Mouse (Mus musculus) lung, adult 2 months (tissue): ENCODE data around the gene Hivep1. TPM values are rescaled to one million over a fixed set of nuclear protein-coding genes. Genes with fewer than 3 reads are reported as not detected.

Experiments
- DNase-seq: peaks from one replicate; pipeline ENCODE4 v3.0.0; 2022
- H3K4me1 ChIP-seq: fragments of 200-500 bp; 2 replicates; pipeline ENCODE4 v1.6.1; 2011; ENCODE audit warnings: low read length; ENCODE audit not compliant: control insufficient read depth, insufficient read depth
- H3K4me3 ChIP-seq: fragments of 200-500 bp; replicated peaks from 2 replicates; pipeline ENCODE3; 2011; ENCODE audit warnings: low read depth, mild to moderate bottlenecking, control low read depth, low read length; ENCODE audit errors: extremely low read depth
- CTCF ChIP-seq: fragments of 200-500 bp; IDR thresholded peaks from 2 replicates; pipeline ENCODE4 v1.5.1; 2011; ENCODE audit warnings: mild to moderate bottlenecking, low read length, control low read depth; ENCODE audit not compliant: insufficient read depth
- POLR2A ChIP-seq: fragments of 200-500 bp; IDR thresholded peaks from 2 replicates; pipeline ENCODE4 v1.6.1; 2011; ENCODE audit warnings: low read depth, mild to moderate bottlenecking, control low read depth, low read length, borderline replicate concordance; ENCODE audit errors: extremely low read depth
- WGBS: fragments of 180-500 bp; shearing (Covaris S2); methylation state at CpG from one replicate; pipeline ENCODE4 v1.1.7; 2018; 5-methylcytosine and 5-hydroxymethylcytosine counted together
- polyA plus RNA-seq: library from polyadenylated mRNA; depleted of rRNA; stranded (reverse); fragments of >200 nt; gene quantifications from 2 replicates; pipeline ENCODE4 v1.2.3, GENCODE M21; 2012

The Hivep1 gene
- polyA plus RNA-seq, 1 experiment, result 41.8 TPM

DNA sequence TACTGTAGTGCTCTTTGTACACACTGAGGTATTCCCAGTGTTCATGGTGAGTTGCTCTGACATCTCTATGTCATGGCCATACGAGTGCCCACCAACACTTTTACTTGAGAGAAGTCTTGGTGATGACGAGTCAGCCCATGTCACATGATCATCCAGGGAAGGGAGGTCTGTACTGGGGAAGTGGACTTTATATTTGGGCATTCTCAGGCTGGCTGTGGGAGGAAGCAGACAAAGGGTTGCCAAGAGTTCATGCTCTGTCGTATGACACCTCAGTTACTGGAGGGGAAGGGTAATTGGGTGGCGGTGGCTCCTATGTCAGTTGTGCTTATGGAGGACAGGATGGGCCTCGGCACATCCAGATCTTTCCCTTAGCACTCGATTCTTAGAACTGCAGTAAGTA lies 21.5 kb downstream of the Hivep1 start:
- no peak for DNase-seq
- TF ChIP-seq CTCF, result no peak
- no peak for TF ChIP-seq POLR2A
- WGBS, result 53% methylated on average over 6 of the region's 6 CpGs
- Histone ChIP-seq H3K4me3 (no peak overlapping the region), H3K4me1 (no peaks in the 10 kb centered on the region)

DNA sequence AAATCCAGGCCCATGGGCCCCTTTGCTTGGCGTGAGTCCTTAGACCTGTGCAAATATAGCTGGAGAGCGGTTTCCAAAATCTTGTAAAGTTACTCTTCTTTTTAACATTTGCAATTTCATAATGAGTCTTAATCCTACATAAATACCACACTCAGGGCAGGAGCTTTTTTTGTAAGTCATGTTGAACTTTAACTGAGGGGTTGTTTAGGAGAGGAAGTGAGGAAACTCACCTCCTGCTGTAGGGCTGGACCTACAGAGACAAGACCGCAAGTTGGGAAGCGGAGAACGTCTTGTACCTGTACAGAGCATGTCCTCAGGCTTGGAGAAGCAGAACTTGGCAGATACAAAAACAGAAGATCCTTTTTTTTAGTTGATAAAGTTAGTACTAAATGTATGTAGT lies 23.7 kb downstream of the Hivep1 start:
- DNase-seq, result no peak
- 88% methylated on average over 5 of the region's 5 CpGs for WGBS
- no peaks in the 10 kb centered on the region for H3K4me1 ChIP-seq
- no peak overlapping the region for H3K4me3 ChIP-seq
- no peak for TF ChIP-seq POLR2A
- no peak for TF ChIP-seq CTCF

DNA sequence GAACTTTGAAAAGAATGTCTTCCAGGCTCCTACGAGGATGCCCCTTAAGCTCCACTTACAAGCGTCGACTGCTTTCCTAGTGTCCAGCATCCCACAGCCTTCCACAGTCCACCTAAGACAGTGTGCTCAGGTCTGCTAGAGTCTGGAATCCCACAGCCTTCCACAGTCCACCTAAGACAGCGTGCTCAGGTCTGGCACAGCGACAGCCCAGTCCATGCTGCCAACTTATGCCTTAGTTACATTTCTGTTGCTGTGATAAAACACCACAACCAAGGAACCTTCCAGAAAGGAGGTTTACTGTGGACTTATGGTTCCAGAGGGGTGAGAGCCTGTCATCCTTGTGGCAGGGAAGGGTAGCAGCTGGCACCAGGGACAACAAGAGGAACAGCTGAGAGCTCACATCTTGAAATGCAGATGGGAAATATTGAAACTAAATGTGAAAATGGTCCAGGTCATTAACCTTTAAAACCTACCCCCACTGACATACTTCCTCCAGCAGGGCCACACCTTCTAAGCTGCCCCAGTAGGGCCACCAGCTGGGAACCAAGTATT lies 25.0 kb downstream of the Hivep1 start:
- 87% methylated on average over 5 of the region's 5 CpGs for WGBS
- DNase-seq, result no peak
- H3K4me3 ChIP-seq, result no peak overlapping the region
- no peaks in the 10 kb centered on the region for H3K4me1 ChIP-seq
- no peak for TF ChIP-seq CTCF
- no peak for TF ChIP-seq POLR2A

DNA sequence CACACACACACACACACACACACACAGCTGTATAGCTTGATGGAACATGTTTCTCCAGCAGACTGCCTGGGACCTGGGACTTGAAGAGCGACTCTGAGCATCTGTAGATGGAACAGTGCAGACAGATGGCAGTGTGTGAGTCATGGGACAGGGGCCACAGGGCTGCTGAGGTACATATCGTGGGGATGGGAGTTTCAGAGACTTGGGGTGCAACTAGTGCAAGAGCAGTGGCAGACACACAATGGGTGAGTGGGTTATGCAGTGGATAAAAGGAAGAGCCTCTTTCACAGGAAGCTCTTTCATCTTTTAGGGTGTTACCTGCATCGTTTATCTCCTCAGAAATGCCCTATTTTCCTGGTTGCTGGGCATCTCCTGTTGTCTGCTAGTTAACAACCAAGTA lies 25.8 kb downstream of the Hivep1 start:
- H3K4me3 ChIP-seq, result no peak overlapping the region
- 87% methylated on average over 3 of the region's 3 CpGs for WGBS
- no peaks in the 10 kb centered on the region for H3K4me1 ChIP-seq
- no peak for TF ChIP-seq POLR2A
- no peak for DNase-seq

DNA sequence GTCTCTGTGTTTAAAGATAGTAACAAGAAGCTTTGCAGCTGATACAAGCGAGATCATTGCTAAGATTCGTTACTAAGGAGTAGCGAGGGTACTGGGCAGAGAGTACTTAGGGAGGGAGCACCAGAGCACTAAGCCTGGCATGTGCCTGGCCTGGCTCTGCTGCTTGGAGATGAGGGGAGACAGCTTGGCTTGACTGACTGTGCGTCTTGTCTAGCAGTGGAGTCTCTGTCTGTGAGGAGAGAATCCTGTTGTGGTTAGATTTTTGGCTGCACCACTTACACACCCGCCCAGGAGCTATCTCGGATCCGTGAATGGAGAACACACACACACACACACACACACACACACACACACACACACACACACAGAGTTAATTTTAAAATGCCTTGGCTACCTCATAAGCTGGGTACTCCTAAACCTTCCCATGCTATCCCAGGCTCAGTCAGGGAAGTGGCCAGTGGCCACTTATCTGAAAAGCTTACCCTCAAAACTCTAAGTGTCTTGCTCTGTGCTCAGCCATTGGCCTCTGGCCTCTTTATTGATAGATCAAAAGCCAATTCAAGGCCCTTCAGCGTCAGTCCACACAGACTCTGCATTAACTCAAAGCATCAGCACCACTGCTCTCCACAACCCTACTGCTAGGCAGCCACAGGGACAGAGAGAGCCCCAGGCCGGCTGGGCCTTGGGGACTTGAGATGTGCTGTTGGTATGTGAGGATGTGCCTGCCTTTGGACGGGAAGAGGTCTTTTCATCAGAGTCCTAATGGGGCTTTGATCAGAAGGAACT lies 28.5 kb downstream of the Hivep1 start:
- DNase-seq, result no peak
- 81% methylated on average over 10 of the region's 10 CpGs for WGBS
- Histone ChIP-seq H3K4me3 (no peak overlapping the region), H3K4me1 (no peaks in the 10 kb centered on the region)
- TF ChIP-seq POLR2A (no peak), CTCF (no peak)

DNA sequence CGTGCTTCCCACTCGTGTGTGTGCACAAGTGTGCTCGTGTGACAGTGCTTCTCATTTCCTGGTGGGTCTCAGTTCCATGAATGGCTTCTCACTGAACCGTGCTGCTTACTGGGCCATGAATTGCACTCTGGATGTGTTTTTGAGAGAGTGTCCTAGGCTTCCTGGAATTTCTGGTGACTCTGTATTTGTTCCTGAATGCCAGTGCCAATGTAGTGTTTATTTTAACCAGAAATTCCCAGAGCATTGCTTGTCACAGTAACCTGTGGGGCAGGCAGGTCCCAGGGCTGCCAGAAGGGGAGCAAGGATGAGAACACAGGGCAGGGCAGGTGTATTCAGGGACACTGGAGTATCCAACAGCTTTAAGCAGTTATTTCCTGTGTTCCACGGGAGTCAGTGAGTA lies 36.5 kb downstream of the Hivep1 start:
- DNase-seq, result no peak
- Histone ChIP-seq H3K4me1 (peaks cover 9% of the 10 kb centered on the region), H3K4me3 (no peak overlapping the region)
- WGBS, result 31% methylated on average over 5 of the region's 5 CpGs
- TF ChIP-seq CTCF, result no peak
- no peak for TF ChIP-seq POLR2A

DNA sequence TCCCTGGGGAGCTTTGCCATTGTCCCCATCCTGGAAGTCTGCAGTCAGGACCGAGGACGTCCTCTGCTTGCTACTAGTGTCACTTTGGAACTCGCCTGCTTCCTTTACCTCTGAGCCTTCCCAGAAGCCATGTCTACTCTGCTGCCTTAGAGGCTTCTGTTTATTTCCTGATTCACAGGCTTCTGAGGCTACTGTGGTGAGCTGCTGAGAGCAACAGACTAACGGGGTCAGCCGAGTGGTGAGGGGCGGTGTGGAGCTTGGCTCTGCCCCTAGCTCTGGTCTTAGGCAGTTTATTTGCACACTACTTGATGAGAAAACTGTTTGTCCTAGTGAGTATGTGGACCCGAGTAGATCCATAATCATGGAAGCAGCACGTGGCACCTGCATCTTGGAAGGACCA lies 37.2 kb downstream of the Hivep1 start:
- TF ChIP-seq POLR2A (no peak), CTCF (no peak)
- H3K4me3 ChIP-seq, result no peak overlapping the region
- H3K4me1 ChIP-seq, result peaks cover 9% of the 10 kb centered on the region
- 49% methylated on average over 8 of the region's 8 CpGs for WGBS
- DNase-seq, result no peak

DNA sequence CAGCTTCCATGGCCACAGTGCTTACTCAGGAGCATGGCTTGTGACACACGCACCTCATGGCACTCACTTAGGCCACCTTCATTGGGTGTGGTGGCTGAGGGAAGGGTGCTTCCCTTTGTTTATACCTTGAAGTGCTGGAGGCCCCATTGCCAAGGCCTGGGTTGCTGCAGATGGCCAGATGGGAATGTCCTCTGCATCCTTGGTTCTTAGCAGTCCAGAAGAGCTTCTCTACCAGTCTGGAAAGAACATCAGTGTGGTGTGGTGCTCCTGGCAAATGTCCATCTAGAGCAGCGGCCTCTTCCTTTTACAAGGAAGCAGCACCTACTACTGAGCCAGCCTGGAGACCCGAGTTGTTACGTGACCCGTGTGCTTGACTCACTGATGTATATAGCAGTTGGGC lies 38.9 kb downstream of the Hivep1 start:
- no peak for DNase-seq
- WGBS, result 59% methylated on average over 5 of the region's 5 CpGs
- Histone ChIP-seq H3K4me3 (no peak overlapping the region), H3K4me1 (peaks cover 9% of the 10 kb centered on the region)
- TF ChIP-seq CTCF (no peak), POLR2A (no peak)

DNA sequence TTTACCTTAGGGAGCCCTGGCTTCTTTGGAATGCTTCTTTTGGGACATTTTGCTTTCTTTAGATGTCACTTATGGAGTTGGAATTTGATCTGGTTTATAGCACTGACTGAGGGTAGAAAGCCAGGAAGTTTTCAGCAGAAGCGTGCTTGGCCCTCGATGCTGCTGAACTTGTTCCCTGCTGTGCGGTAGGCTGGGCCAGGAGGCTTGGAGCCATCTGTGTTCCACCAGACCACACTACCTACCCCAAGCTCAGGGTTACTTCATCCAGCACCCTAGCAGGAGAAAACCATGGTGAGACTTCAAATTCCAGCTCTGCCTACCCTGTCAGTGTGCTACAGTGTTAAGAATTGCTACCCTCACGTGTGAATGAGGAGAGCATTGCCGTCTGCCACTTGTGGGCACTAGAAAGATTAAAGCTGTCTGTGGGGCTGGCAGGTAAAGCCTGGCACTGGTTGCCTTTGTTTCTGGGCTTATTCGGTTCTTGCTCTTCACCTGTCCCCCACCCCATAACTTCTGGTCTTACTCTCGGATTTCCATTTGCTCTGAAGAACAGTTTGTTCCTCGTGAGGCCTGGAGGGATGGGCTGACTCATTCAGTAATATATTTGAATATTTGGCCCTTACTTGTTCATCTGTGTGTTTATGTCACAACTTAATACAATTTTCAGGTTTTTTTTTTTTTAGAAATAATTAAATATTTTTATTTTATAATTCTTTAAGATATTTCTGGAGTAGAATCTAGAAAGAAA lies 40.7 kb downstream of the Hivep1 start:
- Histone ChIP-seq H3K4me1 (peaks cover 12% of the 10 kb centered on the region), H3K4me3 (no peak overlapping the region)
- TF ChIP-seq POLR2A, result no peak
- TF ChIP-seq CTCF, result no peak
- WGBS, result 56% methylated on average over 8 of the region's 8 CpGs
- no peak for DNase-seq
